8 mouse cellular contexts compared by ENCODE assay signal in genomic region chr4:116788956-116789355, GRCm38 (mm10). TPM values are rescaled to one million over a fixed set of nuclear protein-coding genes. Genes with fewer than 3 reads are reported as not detected.
A peak's percentile ranks its signal among the peaks of the same experiment; 100 is the strongest.
DNase-seq lines count a peak whose midpoint lies in the region; ATAC-seq lines count a peak whose summit lies in the region.

No protein-coding gene starts in this region.

- H3K4me1 ChIP-seq in hindbrain, embryonic 11.5 days (replicated peaks; ENCODE audit: control insufficient read depth, insufficient read depth, low read length) = no peaks in the 10 kb centered on the region

- H3K4me2 ChIP-seq in hindbrain, embryonic 11.5 days (replicated peaks; ENCODE audit: low read depth, low read length) = no peak overlapping the region

- no peaks in the 10 kb centered on the region for H3K36me3 ChIP-seq in hindbrain, embryonic 11.5 days (ENCODE audit: control insufficient read depth, insufficient read depth, low read length)

- WGBS in hindbrain, embryonic 11.5 days = 6% methylated on average over 3 of the region's 3 CpGs

- no peak overlapping the region for H3K27ac ChIP-seq in hindbrain, embryonic 11.5 days (ENCODE audit: low read depth, low read length)

- H3K27me3 ChIP-seq in hindbrain, embryonic 11.5 days (ENCODE audit: control insufficient read depth, insufficient read depth, low read length) = no peaks in the 10 kb centered on the region

- no peaks in the 10 kb centered on the region for H3K9me3 ChIP-seq in hindbrain, embryonic 11.5 days (ENCODE audit: control insufficient read depth, low read length)

- peak; percentile 72 for DNase-seq in MN1 (ENCODE audit: low spot score)
- peak; percentile 59 for DNase-seq in c-Kit-negative CD71-positive TER-119-positive erythroid progenitor cells, embryonic 14.5 days (ENCODE audit: low read depth, low spot score)
- peak; percentile 90 for DNase-seq in hindbrain, embryonic 11.5 days (ENCODE audit: low spot score)
- DNase-seq in layer of hippocampus, postnatal 14 days (ENCODE audit: low spot score in 2 of 2) = peak; percentile 69 to 89
- peak; percentile 90 for DNase-seq in lung, postnatal 10 days
- DNase-seq in ovary, postnatal 36 days (ENCODE audit: low spot score) = peak; percentile 39
- peak; percentile 58 to 65 for DNase-seq in thymus, postnatal 36 days

- no peak overlapping the region for H3K9ac ChIP-seq in hindbrain, embryonic 11.5 days (ENCODE audit: low read depth, low read length)

- no peak overlapping the region for H3K4me3 ChIP-seq in hindbrain, embryonic 11.5 days (ENCODE audit: low read depth, low read length)

- peak; percentile 59 for ATAC-seq in erythroid progenitor cell, adult 5-6 weeks (replicated peaks; ENCODE audit: low FRiP score, poor library complexity, severe bottlenecking)
- ATAC-seq in hindbrain, embryonic 11.5 days (ENCODE audit: low FRiP score) = no peak

RNA-seq across cellular contexts. Expression of gene Toe1, which starts 18.5 kb away (rescaled TPM):
- total RNA-seq in erythroid progenitor cell, adult 5-6 weeks (2015; ENCODE audit: low replicate concordance) = 4.6 and 6.8 TPM in 2 replicates
- total RNA-seq in erythroid progenitor cell, adult 5-6 weeks (2017; ENCODE audit: low replicate concordance) = 4.1 and 27.0 TPM in 2 replicates
- polyA plus RNA-seq in hindbrain, embryonic 11.5 days (2014; fragmentation: Nextera tagmentation; extraction: Ambion mirVana) = 33.4 and 34.0 TPM in 2 replicates
- total RNA-seq in layer of hippocampus, postnatal 14 days (2021) = 10 to 100 TPM; 12.2 to 13.8 TPM

RNA-seq across cellular contexts. Expression of gene Mutyh, which starts 18.6 kb away (rescaled TPM):
- total RNA-seq in erythroid progenitor cell, adult 5-6 weeks (2015; ENCODE audit: low replicate concordance) = 0.84 and 9.4 TPM in 2 replicates
- total RNA-seq in erythroid progenitor cell, adult 5-6 weeks (2017; ENCODE audit: low replicate concordance) = 1.2 TPM in 1 of 2 replicates, not detected in the other
- 14.4 and 16.6 TPM in 2 replicates for polyA plus RNA-seq in hindbrain, embryonic 11.5 days (2014; fragmentation: Nextera tagmentation; extraction: Ambion mirVana)
- 1 to 10 TPM; 2.6 to 3.4 TPM for total RNA-seq in layer of hippocampus, postnatal 14 days (2021)

RNA-seq across cellular contexts. Expression of gene Hpdl, which starts 32.6 kb away (rescaled TPM):
- total RNA-seq in erythroid progenitor cell, adult 5-6 weeks (2015; ENCODE audit: low replicate concordance) = not detected in 2 replicates
- total RNA-seq in erythroid progenitor cell, adult 5-6 weeks (2017; ENCODE audit: low replicate concordance) = not detected in 2 replicates
- polyA plus RNA-seq in hindbrain, embryonic 11.5 days (2014; fragmentation: Nextera tagmentation; extraction: Ambion mirVana) = 0.63 and 1.0 TPM in 2 replicates
- 1 to 10 TPM; 3.3 to 3.7 TPM for total RNA-seq in layer of hippocampus, postnatal 14 days (2021)

Comparison
In these comparisons a context has a peak if more than half of its experiments do, and no peak if none do; other contexts are left out.
1. DNase-seq: peak in every context shown above with its lines; median percentile 90 in hindbrain, embryonic 11.5 days; 90 in lung, postnatal 10 days; 79 in layer of hippocampus, postnatal 14 days; 72 in MN1; 62 in thymus, postnatal 36 days; 59 in c-Kit-negative CD71-positive TER-119-positive erythroid progenitor cells, embryonic 14.5 days; 39 in ovary, postnatal 36 days.
2. RNA of gene Hpdl, which starts 32.6 kb away (total RNA-seq): 3.3 to 3.7 TPM in layer of hippocampus, postnatal 14 days; not detected in erythroid progenitor cell, adult 5-6 weeks; every median in the first group is over 4 times any median in the second.